Mouse (Mus musculus) erythroblast, embryonic 14.5 days (primary cell): ENCODE measurements around the gene Sox5.

Experiments used
- GATA1 ChIP-seq: IDR thresholded peaks from 2 replicates; pipeline ENCODE4 v1.6.1; 2012; ENCODE audit warnings: low read length, inconsistent platforms, mixed read lengths
- TAL1 ChIP-seq: IDR thresholded peaks from 3 replicates; pipeline ENCODE4 v1.6.1; 2012; ENCODE audit warnings: low read length, inconsistent platforms, mixed read lengths

GRCm38 (mm10) chr6:144337436-144337969 lies 444.3 kb downstream of the Sox5 start:
- TF ChIP-seq GATA1 = no peak
- no peak for TF ChIP-seq TAL1
